Mouse (Mus musculus): ENCODE results near the gene Zfp667.

The Zfp667 gene

GRCm38 (mm10) chr7:6330458-6331232, 44.3 kb downstream of the Zfp667 start:
- DNase-seq, result no peak

- peak; percentile 85 for DNase-seq
These were observed 45.0 kb downstream of the Zfp667 start, which contains the start of gene Zfp583 for GRCm38 (mm10) chr7:6331233-6331956. TSS of gene Zfp583 (minus strand) at chr7:6331285.

DNA sequence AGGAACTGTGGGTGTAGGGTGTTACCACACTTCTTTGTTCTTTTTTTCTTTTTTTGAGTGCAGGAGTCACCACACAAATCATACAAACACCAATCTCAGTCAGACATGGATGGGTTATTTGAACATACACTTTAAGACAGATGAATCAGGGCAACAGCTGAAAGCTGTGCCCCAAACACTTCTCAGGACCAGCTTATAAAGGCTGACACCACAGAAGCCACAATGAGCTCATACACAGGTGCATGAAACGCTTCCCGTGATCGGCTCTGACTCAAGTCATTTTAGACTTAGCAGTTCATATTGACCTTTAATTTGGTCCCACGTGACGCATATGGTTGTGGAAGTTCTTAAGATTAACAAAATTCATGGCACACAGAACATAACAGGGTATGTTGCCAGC, 53.5 kb downstream of the Zfp667 start:
- no peak for DNase-seq

- peak; percentile 56 for DNase-seq
These were observed 57.2 kb downstream of the Zfp667 start, which contains the start of gene Gm3854 for GRCm38 (mm10) chr7:6343501-6344071. TSS of gene Gm3854 (plus strand) at chr7:6343759.

DNA sequence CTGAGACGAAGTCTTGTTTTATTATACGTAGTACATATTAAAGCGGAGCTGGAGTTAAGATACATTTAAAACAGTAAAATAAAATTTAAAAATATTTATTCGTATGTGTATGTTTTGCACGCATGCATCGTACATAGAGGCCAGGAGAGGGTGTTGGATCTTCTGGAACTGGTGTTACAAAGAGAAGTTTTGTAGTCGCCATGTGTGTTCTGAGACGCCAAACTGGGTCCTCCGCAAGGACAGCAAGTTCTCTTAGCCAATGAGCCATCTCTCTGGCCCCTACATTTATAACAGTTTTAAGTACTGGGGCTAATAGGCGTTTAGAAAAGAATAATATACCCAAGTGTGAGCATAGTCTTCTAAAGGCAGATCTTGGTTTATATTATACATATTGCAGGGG, 57.7 kb downstream of the Zfp667 start:
- no peak for DNase-seq

Data from liver (tissue).